Mouse (Mus musculus): Measurements from ENCODE around the gene Mettl8. TPM values are rescaled to one million over a fixed set of nuclear protein-coding genes. Genes with fewer than 3 reads are reported as not detected.

Gene Mettl8
- total RNA-seq, 1 experiment, result 18.0 TPM

GRCm38 (mm10) chr2:71013521-71013920, 41.9 kb downstream of the Mettl8 start:
- Histone ChIP-seq H3K36me3 (ENCODE audit: control insufficient read depth, insufficient read depth, low read length, poor library complexity, severe bottlenecking) (no peaks in the 10 kb centered on the region; the same call in 1 of the 2 replicates), H3K9ac (ENCODE audit: insufficient read depth, low read depth, low read length, poor library complexity, severe bottlenecking) (no peak overlapping the region), H3K27ac (ENCODE audit: insufficient read depth, low read depth, low read length, poor library complexity, severe bottlenecking) (no peak overlapping the region), H3K4me1 (ENCODE audit: control insufficient read depth in 2 of 2, insufficient read depth in 2 of 2, low read length in 2 of 2, poor library complexity in 1 of 2) (no peaks in the 10 kb centered on the region), H3K4me3 (ENCODE audit: insufficient read depth in 1 of 2, low read depth in 1 of 2, low read length in 2 of 2, poor library complexity in 1 of 2, severe bottlenecking in 1 of 2) (no peak overlapping the region), H3K9me3 (ENCODE audit: control insufficient read depth, insufficient read depth, low read depth, low read length) (no peaks in the 10 kb centered on the region)
- TF ChIP-seq ZNF384 (IDR thresholded peaks at IDR 0.05; ENCODE audit: low read depth, low read length) (no peak), HCFC1 (IDR thresholded peaks at IDR 0.05; ENCODE audit: borderline replicate concordance, insufficient read depth, low read length) (no peak), MAFK (IDR thresholded peaks at IDR 0.05; ENCODE audit: insufficient read depth, low read depth, low read length) (no peak)
- DNase-seq (ENCODE audit: low read depth, low spot score), result no peak
- in situ Hi-C loops (cut with MboI; ENCODE audit: low sequenced_read_pairs in 2 of 2, unreplicated experiment in 2 of 2), result no loop called here

GRCm38 (mm10) chr2:71011816-71012215, 43.6 kb downstream of the Mettl8 start:
- H3K27ac ChIP-seq (ENCODE audit: insufficient read depth, low read depth, low read length, poor library complexity, severe bottlenecking), result no peak overlapping the region
- TF ChIP-seq ZC3H11A (IDR thresholded peaks at IDR 0.05; ENCODE audit: borderline replicate concordance, low read depth, low read length), result no peak
- TF ChIP-seq HCFC1 (IDR thresholded peaks at IDR 0.05; ENCODE audit: borderline replicate concordance, insufficient read depth, low read length), result no peak
- no peak for TF ChIP-seq CHD2 (IDR thresholded peaks at IDR 0.05; ENCODE audit: low read depth, low read length)
- no peak for TF ChIP-seq ZNF384 (IDR thresholded peaks at IDR 0.05; ENCODE audit: low read depth, low read length)
- TF ChIP-seq MAFK (IDR thresholded peaks at IDR 0.05; ENCODE audit: insufficient read depth, low read depth, low read length), result no peak
- no peak overlapping the region for H3K9ac ChIP-seq (ENCODE audit: insufficient read depth, low read depth, low read length, poor library complexity, severe bottlenecking)
- H3K4me3 ChIP-seq (ENCODE audit: insufficient read depth in 1 of 2, low read depth in 1 of 2, low read length in 2 of 2, poor library complexity in 1 of 2, severe bottlenecking in 1 of 2), result no peak overlapping the region
- no peaks in the 10 kb centered on the region for H3K9me3 ChIP-seq (ENCODE audit: control insufficient read depth, insufficient read depth, low read depth, low read length)
- H3K4me1 ChIP-seq (ENCODE audit: control insufficient read depth in 2 of 2, insufficient read depth in 2 of 2, low read length in 2 of 2, poor library complexity in 1 of 2), result no peaks in the 10 kb centered on the region
- DNase-seq (ENCODE audit: low read depth, low spot score), result no peak
- no peaks in the 10 kb centered on the region; the same call in 1 of the 2 replicates for H3K36me3 ChIP-seq (ENCODE audit: control insufficient read depth, insufficient read depth, low read length, poor library complexity, severe bottlenecking)
- in situ Hi-C loops (cut with MboI; ENCODE audit: low sequenced_read_pairs in 2 of 2, unreplicated experiment in 2 of 2), result no loop called here

GRCm38 (mm10) chr2:71004354-71004753, 51.0 kb downstream of the Mettl8 start:
- H3K9ac ChIP-seq (ENCODE audit: insufficient read depth, low read depth, low read length, poor library complexity, severe bottlenecking), result no peak overlapping the region
- DNase-seq (ENCODE audit: low read depth, low spot score), result no peak
- no peaks in the 10 kb centered on the region for H3K9me3 ChIP-seq (ENCODE audit: control insufficient read depth, insufficient read depth, low read depth, low read length)
- no peak for TF ChIP-seq ZNF384 (IDR thresholded peaks at IDR 0.05; ENCODE audit: low read depth, low read length)
- no peak for TF ChIP-seq HCFC1 (IDR thresholded peaks at IDR 0.05; ENCODE audit: borderline replicate concordance, insufficient read depth, low read length)
- H3K4me3 ChIP-seq (ENCODE audit: insufficient read depth in 1 of 2, low read depth in 1 of 2, low read length in 2 of 2, poor library complexity in 1 of 2, severe bottlenecking in 1 of 2), result no peak overlapping the region
- in situ Hi-C loops (cut with MboI; ENCODE audit: low sequenced_read_pairs in 2 of 2, unreplicated experiment in 2 of 2), result no loop called here
- H3K36me3 ChIP-seq (ENCODE audit: control insufficient read depth, insufficient read depth, low read length, poor library complexity, severe bottlenecking), result no peaks in the 10 kb centered on the region
- no peaks in the 10 kb centered on the region for H3K4me1 ChIP-seq (ENCODE audit: control insufficient read depth in 2 of 2, insufficient read depth in 2 of 2, low read length in 2 of 2, poor library complexity in 1 of 2)
- no peak overlapping the region for H3K27ac ChIP-seq (ENCODE audit: insufficient read depth, low read depth, low read length, poor library complexity, severe bottlenecking)

- in situ Hi-C loops (cut with MboI; ENCODE audit: low sequenced_read_pairs in 2 of 2, unreplicated experiment in 2 of 2), result no loop called here
- TF ChIP-seq ZNF384 (IDR thresholded peaks at IDR 0.05; ENCODE audit: low read depth, low read length), result no peak
- TF ChIP-seq HCFC1 (IDR thresholded peaks at IDR 0.05; ENCODE audit: borderline replicate concordance, insufficient read depth, low read length), result no peak
- TF ChIP-seq MAFK (IDR thresholded peaks at IDR 0.05; ENCODE audit: insufficient read depth, low read depth, low read length), result no peak
- no peak for TF ChIP-seq CHD2 (IDR thresholded peaks at IDR 0.05; ENCODE audit: low read depth, low read length)
- no peak for TF ChIP-seq ZC3H11A (IDR thresholded peaks at IDR 0.05; ENCODE audit: borderline replicate concordance, low read depth, low read length)
- no peak for DNase-seq (ENCODE audit: low read depth, low spot score)
- Histone ChIP-seq H3K9me3 (ENCODE audit: control insufficient read depth, insufficient read depth, low read depth, low read length) (no peaks in the 10 kb centered on the region), H3K9ac (ENCODE audit: insufficient read depth, low read depth, low read length, poor library complexity, severe bottlenecking) (no peak overlapping the region), H3K4me1 (ENCODE audit: control insufficient read depth in 2 of 2, insufficient read depth in 2 of 2, low read length in 2 of 2, poor library complexity in 1 of 2) (no peaks in the 10 kb centered on the region), H3K4me3 (ENCODE audit: insufficient read depth in 1 of 2, low read depth in 1 of 2, low read length in 2 of 2, poor library complexity in 1 of 2, severe bottlenecking in 1 of 2) (no peak overlapping the region), H3K36me3 (ENCODE audit: control insufficient read depth, insufficient read depth, low read length, poor library complexity, severe bottlenecking) (no peaks in the 10 kb centered on the region), H3K27ac (ENCODE audit: insufficient read depth, low read depth, low read length, poor library complexity, severe bottlenecking) (no peak overlapping the region)
These were observed 52.9 kb downstream of the Mettl8 start for GRCm38 (mm10) chr2:71002509-71002908.

- no peak overlapping the region for H3K9ac ChIP-seq (ENCODE audit: insufficient read depth, low read depth, low read length, poor library complexity, severe bottlenecking)
- H3K4me1 ChIP-seq (ENCODE audit: control insufficient read depth in 2 of 2, insufficient read depth in 2 of 2, low read length in 2 of 2, poor library complexity in 1 of 2), result no peaks in the 10 kb centered on the region
- DNase-seq (ENCODE audit: low read depth, low spot score), result no peak
- no peak overlapping the region for H3K27ac ChIP-seq (ENCODE audit: insufficient read depth, low read depth, low read length, poor library complexity, severe bottlenecking)
- H3K4me3 ChIP-seq (ENCODE audit: insufficient read depth in 1 of 2, low read depth in 1 of 2, low read length in 2 of 2, poor library complexity in 1 of 2, severe bottlenecking in 1 of 2), result no peak overlapping the region
- TF ChIP-seq ZC3H11A (IDR thresholded peaks at IDR 0.05; ENCODE audit: borderline replicate concordance, low read depth, low read length), result no peak
- TF ChIP-seq HCFC1 (IDR thresholded peaks at IDR 0.05; ENCODE audit: borderline replicate concordance, insufficient read depth, low read length), result no peak
- no peaks in the 10 kb centered on the region for H3K36me3 ChIP-seq (ENCODE audit: control insufficient read depth, insufficient read depth, low read length, poor library complexity, severe bottlenecking)
- H3K9me3 ChIP-seq (ENCODE audit: control insufficient read depth, insufficient read depth, low read depth, low read length), result no peaks in the 10 kb centered on the region
- in situ Hi-C loops (cut with MboI; ENCODE audit: low sequenced_read_pairs in 2 of 2, unreplicated experiment in 2 of 2), result no loop called here
These were observed 56.6 kb downstream of the Mettl8 start for GRCm38 (mm10) chr2:70998771-70999170.
